ENCODE assay signal across 11 mouse cellular contexts in genomic region chr1:180427685-180428084, GRCm38 (mm10). TPM values are rescaled to one million over a fixed set of nuclear protein-coding genes. Genes with fewer than 3 reads are reported as not detected.
A peak's percentile ranks its signal among the peaks of the same experiment; 100 is the strongest.
DNase-seq lines count a peak whose midpoint lies in the region; ATAC-seq and TF ChIP-seq lines count a peak whose summit lies in the region.
"Had no signal": no experiment of that assay in that cellular context is flagged by ENCODE, and none has a peak within 500 bp of the region (broad histone marks: within the 10 kb centered on the region; RNA-seq: fewer than 3 reads in every experiment).

No protein-coding gene starts in this region.

- peak overlapping the region; percentile 48 for H3K27ac ChIP-seq in gastrocnemius, adult 2 months
- peak overlapping the region; percentile 29; the same call in 1 of the 2 replicates for H3K27ac ChIP-seq in limb, embryonic 12.5 days
- no peak overlapping the region for H3K27ac ChIP-seq in limb, embryonic 10.5 days
- 0 out of 2 replicates have a peak overlapping the region, but pooled peaks have one; percentile 13 for H3K27ac ChIP-seq in embryonic facial prominence, embryonic 14.5 days (replicated peaks; ENCODE audit: low read depth, low read length)

- H3K27me3 ChIP-seq in limb, embryonic 12.5 days, result no peaks in the 10 kb centered on the region
- H3K27me3 ChIP-seq in limb, embryonic 10.5 days (ENCODE audit: low read depth, poor library complexity, severe bottlenecking), result 0 out of 2 replicates have a peak, but pooled peaks cover 3% of the 10 kb centered on the region
- H3K27me3 ChIP-seq in embryonic facial prominence, embryonic 14.5 days (replicated peaks; ENCODE audit: control insufficient read depth, insufficient read depth, low read length), result no peaks in the 10 kb centered on the region

- ATAC-seq in limb, embryonic 12.5 days (ENCODE audit: insufficient number of reproducible peaks, insufficient read depth, low FRiP score, low TSS enrichment, low read depth), result no peak
- no peak for ATAC-seq in embryonic facial prominence, embryonic 14.5 days (ENCODE audit: low read depth)

- 46% methylated on average over 10 of the region's 10 CpGs for WGBS in limb, embryonic 12.5 days
- 63% methylated on average over 10 of the region's 10 CpGs for WGBS in limb, embryonic 10.5 days
- 43% methylated on average over 10 of the region's 10 CpGs for WGBS in embryonic facial prominence, embryonic 14.5 days

- H3K9ac ChIP-seq in limb, embryonic 12.5 days (replicated peaks), result no peak overlapping the region
- H3K9ac ChIP-seq in embryonic facial prominence, embryonic 14.5 days (ENCODE audit: low read depth, low read length), result peak overlapping the region; percentile 35; the same call in 1 of the 2 replicates

- H3K4me2 ChIP-seq in limb, embryonic 12.5 days, result peak overlapping the region; percentile 4; the same call in 1 of the 2 replicates
- H3K4me2 ChIP-seq in embryonic facial prominence, embryonic 14.5 days (ENCODE audit: low read depth, low read length), result peak overlapping the region; percentile 27

- peaks cover 14% of the 10 kb centered on the region for H3K4me1 ChIP-seq in limb, embryonic 12.5 days (replicated peaks)
- H3K4me1 ChIP-seq in limb, embryonic 10.5 days, result peaks cover 18% of the 10 kb centered on the region
- H3K4me1 ChIP-seq in embryonic facial prominence, embryonic 14.5 days (ENCODE audit: control insufficient read depth, insufficient read depth, low read length), result peaks cover 5% of the 10 kb centered on the region; the same call in 1 of the 2 replicates

- H3K9me3 ChIP-seq in limb, embryonic 12.5 days, result no peaks in the 10 kb centered on the region
- H3K9me3 ChIP-seq in limb, embryonic 10.5 days (replicated peaks), result no peaks in the 10 kb centered on the region
- H3K9me3 ChIP-seq in embryonic facial prominence, embryonic 14.5 days (ENCODE audit: control insufficient read depth, low read length), result no peaks in the 10 kb centered on the region

- H3K4me3 ChIP-seq in gastrocnemius, adult 2 months, result no peak overlapping the region; the same call in 1 of the 2 replicates
- H3K4me3 ChIP-seq in limb, embryonic 12.5 days (replicated peaks), result no peak overlapping the region
- no peak overlapping the region for H3K4me3 ChIP-seq in limb, embryonic 10.5 days
- no peak overlapping the region for H3K4me3 ChIP-seq in embryonic facial prominence, embryonic 14.5 days (ENCODE audit: low read depth, low read length)
- H3K4me3 ChIP-seq: erythroblast, embryonic 14.5 days had no signal

- no peak for TF ChIP-seq CTCF in gastrocnemius, adult 2 months (IDR thresholded peaks at IDR 0.05)

- intact Hi-C loops in gastrocnemius, adult 2 months (cut with DNase I), result no loop called here
- intact Hi-C loops in gastrocnemius, postnatal 14 days (cut with DNase I; ENCODE audit: low total_unique reads), result no loop called here

- H3K36me3 ChIP-seq in limb, embryonic 12.5 days, result peaks cover 17% of the 10 kb centered on the region
- H3K36me3 ChIP-seq in limb, embryonic 10.5 days, result peaks cover 14% of the 10 kb centered on the region; the same call in 1 of the 2 replicates
- H3K36me3 ChIP-seq in embryonic facial prominence, embryonic 14.5 days (ENCODE audit: control insufficient read depth, insufficient read depth, low read length), result no peaks in the 10 kb centered on the region; the same call in 1 of the 2 replicates

- no peak for DNase-seq in gastrocnemius, adult 2 months
- DNase-seq in gastrocnemius, postnatal 14 days, result no peak
- no peak for DNase-seq in limb, embryonic 10.5 days (ENCODE audit: low spot score)
- no peak for DNase-seq in embryonic facial prominence, embryonic 14.5 days (ENCODE audit: low spot score)
- DNase-seq in right cerebral cortex, postnatal 25 days, result peak; percentile 47
- DNase-seq in Muller cell, postnatal 12 days (ENCODE audit: inconsistent ontology term), result no peak
- no peak for DNase-seq in thymus, postnatal 14 days

RNA-seq across cellular contexts. Expression of gene Stum, which starts 55.6 kb away (rescaled TPM):
- total RNA-seq in gastrocnemius, adult 2 months (2021), result under 1 TPM; 0.41 to 0.86 TPM
- total RNA-seq in gastrocnemius, postnatal 14 days (2021), result 1 to 10 TPM; 1.2 TPM
- polyA plus RNA-seq in limb, embryonic 12.5 days (2016; fragmentation: Nextera tagmentation; extraction: Ambion mirVana), result 1.7 and 1.8 TPM in 2 replicates
- 0.39 and 0.60 TPM in 2 replicates for polyA plus RNA-seq in limb, embryonic 10.5 days (2016; fragmentation: Nextera tagmentation; extraction: Ambion mirVana)
- 4.0 and 5.3 TPM in 2 replicates for polyA plus RNA-seq in embryonic facial prominence, embryonic 14.5 days (2014; fragmentation: Nextera tagmentation; extraction: Ambion mirVana)
- total RNA-seq: hematopoietic stem cell, adult 5-6 weeks; megakaryocyte-erythroid progenitor cell, adult 5-6 weeks had no signal
- polyA plus RNA-seq: erythroblast, embryonic 14.5 days had no signal
